Mouse (Mus musculus): ENCODE results near the gene Diras1. TPM values are rescaled to one million over a fixed set of nuclear protein-coding genes. Genes with fewer than 3 reads are reported as not detected.

The Diras1 gene
- polyA plus RNA-seq, 1 experiment from 2014 or later: 1.1 TPM

- 0 out of 2 replicates have a peak, but pooled peaks cover 5% of the 10 kb centered on the region for H3K4me1 ChIP-seq
- H3K4me2 ChIP-seq: no peak overlapping the region
- no peaks in the 10 kb centered on the region; the same call in 1 of the 2 replicates for H3K36me3 ChIP-seq
- no peak for ATAC-seq (ENCODE audit: insufficient read depth, low FRiP score, low read depth)
- no peak overlapping the region for H3K27ac ChIP-seq
- H3K4me3 ChIP-seq (replicated peaks): no peak overlapping the region
- 85% methylated on average over 5 of the region's 5 CpGs for WGBS
- H3K9me3 ChIP-seq: no peaks in the 10 kb centered on the region
- H3K9ac ChIP-seq: no peak overlapping the region
- peaks cover 38% of the 10 kb centered on the region for H3K27me3 ChIP-seq (replicated peaks)
Measured at GRCm38 (mm10) chr10:81026857-81027256, 1.4 kb upstream of the Diras1 start.

GRCm38 (mm10) chr10:81025047-81025621 lies 328 bp downstream of the Diras1 start:
- ATAC-seq (ENCODE audit: insufficient read depth, low FRiP score, low read depth): no peak
- Histone ChIP-seq H3K27ac (no peak overlapping the region), H3K36me3 (no peaks in the 10 kb centered on the region), H3K4me2 (peak overlapping the region; percentile 54), H3K9me3 (no peaks in the 10 kb centered on the region), H3K27me3 (replicated peaks) (peaks cover 42% of the 10 kb centered on the region), H3K4me3 (replicated peaks) (peak overlapping the region; percentile 28), H3K9ac (no peak overlapping the region), H3K4me1 (0 out of 2 replicates have a peak, but pooled peaks cover 5% of the 10 kb centered on the region)
- 2% methylated on average over 42 of the region's 43 CpGs for WGBS

GRCm38 (mm10) chr10:81024346-81024937 lies 1.0 kb downstream of the Diras1 start:
- no peak overlapping the region for H3K4me3 ChIP-seq (replicated peaks)
- no peak overlapping the region for H3K27ac ChIP-seq
- ATAC-seq (ENCODE audit: insufficient read depth, low FRiP score, low read depth): no peak
- H3K36me3 ChIP-seq: no peaks in the 10 kb centered on the region
- H3K9me3 ChIP-seq: no peaks in the 10 kb centered on the region
- 62% methylated on average over 5 of the region's 5 CpGs for WGBS
- H3K27me3 ChIP-seq (replicated peaks): peaks cover 42% of the 10 kb centered on the region
- no peak overlapping the region for H3K4me2 ChIP-seq
- H3K9ac ChIP-seq: no peak overlapping the region
- H3K4me1 ChIP-seq: 0 out of 2 replicates have a peak, but pooled peaks cover 5% of the 10 kb centered on the region

GRCm38 (mm10) chr10:81022744-81023143 lies 2.7 kb downstream of the Diras1 start:
- Histone ChIP-seq H3K9me3 (no peaks in the 10 kb centered on the region), H3K27ac (no peak overlapping the region), H3K27me3 (replicated peaks) (peaks cover 42% of the 10 kb centered on the region), H3K36me3 (no peaks in the 10 kb centered on the region), H3K4me3 (replicated peaks) (no peak overlapping the region), H3K4me1 (0 out of 2 replicates have a peak, but pooled peaks cover 5% of the 10 kb centered on the region), H3K4me2 (no peak overlapping the region), H3K9ac (no peak overlapping the region)
- no peak for ATAC-seq (ENCODE audit: insufficient read depth, low FRiP score, low read depth)
- WGBS: 67% methylated on average over 8 of the region's 8 CpGs

GRCm38 (mm10) chr10:81021547-81022110 lies 3.8 kb downstream of the Diras1 start:
- Histone ChIP-seq H3K9me3 (no peaks in the 10 kb centered on the region), H3K4me1 (0 out of 2 replicates have a peak, but pooled peaks cover 5% of the 10 kb centered on the region), H3K9ac (no peak overlapping the region), H3K36me3 (no peaks in the 10 kb centered on the region), H3K27me3 (replicated peaks) (peaks cover 42% of the 10 kb centered on the region), H3K4me2 (no peak overlapping the region), H3K4me3 (replicated peaks) (no peak overlapping the region), H3K27ac (no peak overlapping the region)
- no peak for ATAC-seq (ENCODE audit: insufficient read depth, low FRiP score, low read depth)
- 13% methylated on average over 26 of the region's 26 CpGs for WGBS

- no peak for ATAC-seq (ENCODE audit: insufficient read depth, low FRiP score, low read depth)
- 44% methylated on average over 2 of the region's 2 CpGs for WGBS
Measured at GRCm38 (mm10) chr10:81020207-81020606, 5.3 kb downstream of the Diras1 start.

GRCm38 (mm10) chr10:81019687-81020086 lies 5.8 kb downstream of the Diras1 start:
- H3K4me1 ChIP-seq: peaks cover 1% of the 10 kb centered on the region
- no peak overlapping the region for H3K4me2 ChIP-seq
- H3K27me3 ChIP-seq (replicated peaks): peaks cover 30% of the 10 kb centered on the region
- no peak for ATAC-seq (ENCODE audit: insufficient read depth, low FRiP score, low read depth)
- H3K9me3 ChIP-seq: no peaks in the 10 kb centered on the region
- no peaks in the 10 kb centered on the region for H3K36me3 ChIP-seq
- no peak overlapping the region for H3K27ac ChIP-seq
- H3K9ac ChIP-seq: no peak overlapping the region
- 71% methylated on average over 6 of the region's 6 CpGs for WGBS
- no peak overlapping the region for H3K4me3 ChIP-seq (replicated peaks)

More at GRCm38 (mm10) chr10:81020207-81020606, 5.3 kb downstream of the Diras1 start:
- Histone ChIP-seq H3K27ac (no peak overlapping the region), H3K36me3 (no peaks in the 10 kb centered on the region), H3K4me2 (no peak overlapping the region), H3K4me3 (replicated peaks) (no peak overlapping the region), H3K9ac (no peak overlapping the region), H3K9me3 (no peaks in the 10 kb centered on the region), H3K4me1 (0 out of 2 replicates have a peak, but pooled peaks cover 3% of the 10 kb centered on the region), H3K27me3 (replicated peaks) (peaks cover 35% of the 10 kb centered on the region)

GRCm38 (mm10) chr10:81018326-81018725 lies 7.1 kb downstream of the Diras1 start:
- Histone ChIP-seq H3K27me3 (replicated peaks) (peaks cover 20% of the 10 kb centered on the region), H3K9me3 (no peaks in the 10 kb centered on the region), H3K4me2 (no peak overlapping the region), H3K4me3 (replicated peaks) (no peak overlapping the region), H3K36me3 (no peaks in the 10 kb centered on the region), H3K9ac (no peak overlapping the region), H3K4me1 (peaks cover 6% of the 10 kb centered on the region), H3K27ac (no peak overlapping the region)
- WGBS: 46% methylated on average over 10 of the region's 10 CpGs
- ATAC-seq (ENCODE audit: insufficient read depth, low FRiP score, low read depth): no peak

GRCm38 (mm10) chr10:81016645-81017044 lies 8.8 kb downstream of the Diras1 start:
- Histone ChIP-seq H3K4me3 (replicated peaks) (no peak overlapping the region), H3K36me3 (no peaks in the 10 kb centered on the region), H3K4me2 (no peak overlapping the region), H3K27ac (no peak overlapping the region), H3K9me3 (no peaks in the 10 kb centered on the region), H3K4me1 (peaks cover 6% of the 10 kb centered on the region), H3K27me3 (replicated peaks) (peaks cover 6% of the 10 kb centered on the region; the same call in 1 of the 2 replicates), H3K9ac (no peak overlapping the region)
- no peak for ATAC-seq (ENCODE audit: insufficient read depth, low FRiP score, low read depth)
- WGBS: 6% methylated on average over 7 of the region's 7 CpGs

- H3K4me3 ChIP-seq (replicated peaks): no peak overlapping the region
- peaks cover 6% of the 10 kb centered on the region for H3K4me1 ChIP-seq
- ATAC-seq (ENCODE audit: insufficient read depth, low FRiP score, low read depth): no peak
- no peaks in the 10 kb centered on the region for H3K36me3 ChIP-seq
- H3K9me3 ChIP-seq: no peaks in the 10 kb centered on the region
- 79% methylated on average over 2 of the region's 2 CpGs for WGBS
- H3K27me3 ChIP-seq (replicated peaks): 0 out of 2 replicates have a peak, but pooled peaks cover 3% of the 10 kb centered on the region
- H3K27ac ChIP-seq: no peak overlapping the region
- no peak overlapping the region for H3K9ac ChIP-seq
- H3K4me2 ChIP-seq: no peak overlapping the region
Measured at GRCm38 (mm10) chr10:81015666-81016065, 9.8 kb downstream of the Diras1 start.

- WGBS: 9% methylated on average over 31 of the region's 31 CpGs
- H3K4me3 ChIP-seq (replicated peaks): peak within 1 kb of the TSS; percentile 44
- 0 out of 2 replicates have a peak, but pooled peaks cover 3% of the 10 kb centered on the region for H3K27me3 ChIP-seq (replicated peaks)
- peak; percentile 95 for ATAC-seq (ENCODE audit: insufficient read depth, low FRiP score, low read depth)
- H3K36me3 ChIP-seq: no peaks in the 10 kb centered on the region
- H3K4me2 ChIP-seq: peak within 1 kb of the TSS; percentile 56
- H3K4me1 ChIP-seq: peaks cover 6% of the 10 kb centered on the region
- H3K27ac ChIP-seq: no peak within 1 kb of the TSS
- H3K9ac ChIP-seq: peak within 1 kb of the TSS; percentile 4; the same call in 1 of the 2 replicates
- no peaks in the 10 kb centered on the region for H3K9me3 ChIP-seq
Measured at GRCm38 (mm10) chr10:81014393-81015384, 10.8 kb downstream of the Diras1 start, which contains the start of gene Gng7. Gene Gng7 (minus strand): TSS chr10:81014945.

Measured in stomach, embryonic 15.5 days (tissue).